Mouse (Mus musculus): ENCODE measurements around the gene Inf2. TPM values are rescaled to one million over a fixed set of nuclear protein-coding genes. Genes with fewer than 3 reads are reported as not detected.

The Inf2 gene
- polyA plus RNA-seq, 1 experiment from 2014 or later, result 2.7 TPM

GRCm38 (mm10) chr12:112663303-112663702 lies 74.7 kb downstream of the Inf2 start:
- no peak overlapping the region for H3K4me2 ChIP-seq (ENCODE audit: low read depth, low read length)
- no peaks in the 10 kb centered on the region for H3K9me3 ChIP-seq (replicated peaks; ENCODE audit: control insufficient read depth, low read length)
- H3K4me3 ChIP-seq (ENCODE audit: low read depth, low read length), result no peak overlapping the region
- no peak for ATAC-seq (ENCODE audit: low read depth)
- no peak overlapping the region for H3K27ac ChIP-seq (ENCODE audit: low read length)
- H3K27me3 ChIP-seq (ENCODE audit: control insufficient read depth, insufficient read depth, low read depth, low read length), result no peaks in the 10 kb centered on the region
- peaks cover 13% of the 10 kb centered on the region for H3K36me3 ChIP-seq (ENCODE audit: control insufficient read depth, insufficient read depth)
- 83% methylated on average over 11 of the region's 11 CpGs for WGBS (ENCODE audit: insufficient replicate concordance)
- no peak overlapping the region for H3K9ac ChIP-seq (ENCODE audit: low read depth, low read length)
- no peaks in the 10 kb centered on the region for H3K4me1 ChIP-seq (ENCODE audit: control insufficient read depth, low read depth, low read length)

- H3K9me3 ChIP-seq (replicated peaks; ENCODE audit: control insufficient read depth, low read length), result no peaks in the 10 kb centered on the region
- no peaks in the 10 kb centered on the region; the same call in 1 of the 2 replicates for H3K4me1 ChIP-seq (ENCODE audit: control insufficient read depth, low read depth, low read length)
- H3K4me3 ChIP-seq (ENCODE audit: low read depth, low read length), result no peak overlapping the region
- no peak for ATAC-seq (ENCODE audit: low read depth)
- no peak overlapping the region for H3K27ac ChIP-seq (ENCODE audit: low read length)
- no peak overlapping the region for H3K4me2 ChIP-seq (ENCODE audit: low read depth, low read length)
- WGBS (ENCODE audit: insufficient replicate concordance), result 86% methylated on average over 12 of the region's 12 CpGs
- no peak overlapping the region for H3K9ac ChIP-seq (ENCODE audit: low read depth, low read length)
- no peaks in the 10 kb centered on the region for H3K27me3 ChIP-seq (ENCODE audit: control insufficient read depth, insufficient read depth, low read depth, low read length)
- peaks cover 10% of the 10 kb centered on the region for H3K36me3 ChIP-seq (ENCODE audit: control insufficient read depth, insufficient read depth)
These were observed 75.1 kb downstream of the Inf2 start for GRCm38 (mm10) chr12:112663716-112664115.

GRCm38 (mm10) chr12:112664124-112664523 lies 75.5 kb downstream of the Inf2 start:
- Histone ChIP-seq H3K27ac (ENCODE audit: low read length) (no peak overlapping the region), H3K36me3 (ENCODE audit: control insufficient read depth, insufficient read depth) (peaks cover 6% of the 10 kb centered on the region), H3K4me1 (ENCODE audit: control insufficient read depth, low read depth, low read length) (no peaks in the 10 kb centered on the region; the same call in 1 of the 2 replicates), H3K9me3 (replicated peaks; ENCODE audit: control insufficient read depth, low read length) (no peaks in the 10 kb centered on the region), H3K27me3 (ENCODE audit: control insufficient read depth, insufficient read depth, low read depth, low read length) (no peaks in the 10 kb centered on the region), H3K9ac (ENCODE audit: low read depth, low read length) (no peak overlapping the region), H3K4me2 (ENCODE audit: low read depth, low read length) (no peak overlapping the region), H3K4me3 (ENCODE audit: low read depth, low read length) (no peak overlapping the region)
- no peak for ATAC-seq (ENCODE audit: low read depth)
- 55% methylated on average over 2 of the region's 2 CpGs for WGBS (ENCODE audit: insufficient replicate concordance)

- no peak overlapping the region for H3K27ac ChIP-seq (ENCODE audit: low read length)
- no peaks in the 10 kb centered on the region; the same call in 1 of the 2 replicates for H3K4me1 ChIP-seq (ENCODE audit: control insufficient read depth, low read depth, low read length)
- WGBS (ENCODE audit: insufficient replicate concordance), result 64% methylated on average over 5 of the region's 5 CpGs
- 0 out of 2 replicates have a peak, but pooled peaks cover under 1% of the 10 kb centered on the region for H3K36me3 ChIP-seq (ENCODE audit: control insufficient read depth, insufficient read depth)
- ATAC-seq (ENCODE audit: low read depth), result no peak
- H3K9ac ChIP-seq (ENCODE audit: low read depth, low read length), result no peak overlapping the region
- H3K4me3 ChIP-seq (ENCODE audit: low read depth, low read length), result no peak overlapping the region
- H3K27me3 ChIP-seq (ENCODE audit: control insufficient read depth, insufficient read depth, low read depth, low read length), result no peaks in the 10 kb centered on the region
- no peak overlapping the region for H3K4me2 ChIP-seq (ENCODE audit: low read depth, low read length)
- no peaks in the 10 kb centered on the region for H3K9me3 ChIP-seq (replicated peaks; ENCODE audit: control insufficient read depth, low read length)
These were observed 76.1 kb downstream of the Inf2 start for GRCm38 (mm10) chr12:112664656-112665055.

Small RNA genes lying within 50 kb of the gene (microRNA-seq; reads per million reads assigned to microRNA genes)
- not detected for gene Mir6939

Other genes with a start within 250 kb of the Inf2 start
- gene A530016L24Rik, start 99.3 kb upstream of the Inf2 start, polyA plus RNA-seq (2015; fragmentation: Nextera tagmentation; extraction: Ambion mirVana), result 0.04 and 0.09 TPM in 2 replicates
- gene Tmem179, start 72.0 kb upstream of the Inf2 start, polyA plus RNA-seq (2015; fragmentation: Nextera tagmentation; extraction: Ambion mirVana), result 0.06 TPM in 1 of 2 replicates, not detected in the other
- 12.4 and 14.0 TPM in 2 replicates for gene Adssl1, start 31.3 kb downstream of the Inf2 start, polyA plus RNA-seq (2015; fragmentation: Nextera tagmentation; extraction: Ambion mirVana)
- gene Siva1, start 55.9 kb downstream of the Inf2 start, polyA plus RNA-seq (2015; fragmentation: Nextera tagmentation; extraction: Ambion mirVana), result 84.7 and 89.5 TPM in 2 replicates
- 8.6 and 8.9 TPM in 2 replicates for gene Akt1, start 86.1 kb downstream of the Inf2 start, polyA plus RNA-seq (2015; fragmentation: Nextera tagmentation; extraction: Ambion mirVana)
- gene Zbtb42, start 90.0 kb downstream of the Inf2 start, polyA plus RNA-seq (2015; fragmentation: Nextera tagmentation; extraction: Ambion mirVana), result 0.88 and 1.5 TPM in 2 replicates
- gene Cep170b, start 131.7 kb downstream of the Inf2 start, polyA plus RNA-seq (2015; fragmentation: Nextera tagmentation; extraction: Ambion mirVana), result 2.8 and 3.6 TPM in 2 replicates
- 19.4 and 20.3 TPM in 2 replicates for gene Pld4, start 171.9 kb downstream of the Inf2 start, polyA plus RNA-seq (2015; fragmentation: Nextera tagmentation; extraction: Ambion mirVana)
- 0.08 and 0.26 TPM in 2 replicates for gene Ahnak2, start 213.9 kb downstream of the Inf2 start, polyA plus RNA-seq (2015; fragmentation: Nextera tagmentation; extraction: Ambion mirVana)
- 0.34 and 0.39 TPM in 2 replicates for gene Clba1, start 220.2 kb downstream of the Inf2 start, polyA plus RNA-seq (2015; fragmentation: Nextera tagmentation; extraction: Ambion mirVana)
- gene Cdca4, start 240.6 kb downstream of the Inf2 start, polyA plus RNA-seq (2015; fragmentation: Nextera tagmentation; extraction: Ambion mirVana), result 48.9 and 61.7 TPM in 2 replicates